Mouse (Mus musculus) layer of hippocampus, postnatal 25 days (tissue): Measurements from ENCODE around the gene Rnf144a. TPM values are rescaled to one million over a fixed set of nuclear protein-coding genes. Genes with fewer than 3 reads are reported as not detected.
"Not testable (repeated sequence)": the region's sequence is repeated elsewhere in the genome, so short reads cannot be mapped to it uniquely, and the experiment has no call there.

Experiments used
- DNase-seq, 2 experiments: peaks; one replicate each; pipeline ENCODE4 v3.0.0; 2022; ENCODE audit warnings: mixed read lengths in 2 of 2, low spot score in 1 of 2; ENCODE audit errors: extremely low spot score in 1 of 2
- total RNA-seq, 2 experiments: library from RNA; stranded (reverse); gene quantifications; 2 replicates each; pipeline ENCODE4 v1.2.3; 2021

Gene Rnf144a
- 10 to 100 TPM; 26.6 to 27.0 TPM for total RNA-seq

- DNase-seq = peak; percentile 99
These were observed at the start of gene Rnf144a for GRCm38 (mm10) chr12:26415104-26415771. Gene Rnf144a, minus strand, starts transcription at chr12:26415254.

GRCm38 (mm10) chr12:26460091-26460490 lies 45.0 kb upstream of the Rnf144a start:
- no peak for DNase-seq

- DNase-seq = no peak
These were observed 41.1 kb upstream of the Rnf144a start, which contains the start of gene Rsad2 for GRCm38 (mm10) chr12:26456028-26456698. Gene Rsad2, minus strand, starts transcription at chr12:26456452.

- DNase-seq = no peak
These were observed 39.6 kb upstream of the Rnf144a start for GRCm38 (mm10) chr12:26454682-26455081.

GRCm38 (mm10) chr12:26452951-26453350 lies 37.9 kb upstream of the Rnf144a start:
- DNase-seq = no peak

GRCm38 (mm10) chr12:26451150-26451549 lies 36.1 kb upstream of the Rnf144a start:
- DNase-seq = no peak

DNA sequence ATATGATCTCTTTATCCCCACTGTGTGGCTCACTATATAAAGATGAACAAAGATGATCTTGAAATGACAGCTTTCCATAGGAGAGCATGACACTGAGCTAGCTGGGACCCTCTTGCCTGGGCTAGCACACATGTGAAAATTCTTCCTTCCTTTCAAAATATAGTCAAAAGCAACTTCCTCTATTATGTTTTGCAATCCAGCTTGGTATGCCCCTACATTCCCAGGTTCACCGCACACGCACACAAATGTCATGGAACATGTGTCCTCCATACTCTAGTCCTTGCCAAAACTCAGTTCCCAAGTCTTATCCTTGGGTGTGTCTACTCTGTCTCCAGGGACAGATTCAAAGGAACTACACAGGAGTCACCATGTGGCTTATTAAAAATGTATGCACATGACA lies 34.4 kb upstream of the Rnf144a start:
- DNase-seq = no peak

DNA sequence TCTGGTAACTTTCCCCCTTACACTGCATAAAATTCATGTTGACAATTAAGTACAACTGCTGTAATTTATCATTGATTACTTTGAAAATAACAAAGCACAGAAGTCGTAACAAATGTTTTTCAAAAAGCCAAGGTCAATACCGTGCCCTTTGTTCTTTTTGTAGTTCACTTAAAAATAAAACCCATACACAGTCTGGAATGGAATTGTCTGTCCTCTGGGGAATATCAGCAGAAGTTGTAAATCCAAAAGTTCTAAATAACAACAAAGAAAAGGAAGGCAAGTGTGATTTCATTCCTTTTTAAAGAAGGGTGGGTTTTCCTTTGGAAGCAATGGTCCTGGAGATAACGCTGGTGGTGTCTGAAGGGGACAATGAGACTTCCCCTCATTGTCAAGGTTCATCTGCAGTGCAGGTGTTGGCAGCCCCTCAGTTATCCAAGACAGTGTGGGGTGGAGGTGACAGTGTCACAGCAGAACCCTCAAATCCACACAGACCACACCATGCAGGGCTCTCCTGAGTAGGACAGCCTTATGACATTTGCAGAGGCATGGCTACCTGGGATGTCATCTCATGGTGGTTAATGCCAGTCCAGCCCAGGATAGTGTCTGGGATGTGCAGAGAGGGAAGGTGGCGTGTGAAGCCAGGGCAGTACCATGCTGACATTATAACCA lies 31.5 kb upstream of the Rnf144a start:
- DNase-seq = no peak

GRCm38 (mm10) chr12:26444511-26444910 lies 29.5 kb upstream of the Rnf144a start:
- DNase-seq = no peak

GRCm38 (mm10) chr12:26444054-26444453 lies 29.0 kb upstream of the Rnf144a start:
- peak; percentile 55 to 89 for DNase-seq

- no peak for DNase-seq
These were observed 24.3 kb upstream of the Rnf144a start for GRCm38 (mm10) chr12:26439366-26439765.

DNA sequence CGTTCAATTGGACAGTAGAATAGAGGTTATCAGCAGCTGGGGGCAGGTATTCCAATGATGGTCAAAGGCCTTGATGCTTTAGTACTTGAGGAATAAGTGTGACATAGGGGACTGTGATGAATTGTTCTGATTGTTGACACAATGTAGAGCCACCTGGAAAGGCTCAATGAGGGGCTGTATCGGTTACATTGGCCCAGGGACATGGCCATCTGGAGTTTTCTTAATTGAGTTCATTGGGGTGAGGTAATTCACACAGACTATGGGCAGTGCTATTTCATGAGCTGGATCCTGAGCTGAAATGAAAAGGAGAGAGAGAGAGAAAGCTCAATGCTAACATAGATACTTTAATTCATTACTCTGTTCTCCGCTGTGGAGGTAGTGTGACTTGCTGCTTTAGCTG lies 22.9 kb upstream of the Rnf144a start:
- DNase-seq = no peak

- DNase-seq = no peak
These were observed 21.3 kb upstream of the Rnf144a start for GRCm38 (mm10) chr12:26436334-26436733.

- DNase-seq = not testable (repeated sequence)
These were observed 13.7 kb upstream of the Rnf144a start for GRCm38 (mm10) chr12:26428771-26429170.

GRCm38 (mm10) chr12:26424841-26425240 lies 9.8 kb upstream of the Rnf144a start:
- no peak for DNase-seq

DNA sequence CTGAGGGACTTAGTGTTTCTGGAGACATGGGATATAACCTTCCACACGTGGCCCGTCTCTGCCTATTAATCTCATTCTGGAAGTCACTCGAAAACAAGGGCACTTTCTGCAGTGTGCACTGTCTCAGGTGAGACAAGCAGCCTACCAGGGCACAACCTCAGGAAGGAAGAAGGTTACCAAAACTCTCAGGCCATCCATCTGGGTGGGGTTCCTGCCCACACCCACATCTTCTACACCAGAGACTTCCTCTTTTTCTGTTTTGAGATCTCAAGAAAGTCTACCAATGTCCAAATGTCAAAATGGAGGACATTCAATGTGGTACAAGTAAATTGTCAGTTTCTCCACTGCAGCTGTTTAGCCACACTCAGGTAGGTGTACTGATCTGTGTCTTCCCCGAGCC lies 3.3 kb upstream of the Rnf144a start:
- no peak for DNase-seq

DNA sequence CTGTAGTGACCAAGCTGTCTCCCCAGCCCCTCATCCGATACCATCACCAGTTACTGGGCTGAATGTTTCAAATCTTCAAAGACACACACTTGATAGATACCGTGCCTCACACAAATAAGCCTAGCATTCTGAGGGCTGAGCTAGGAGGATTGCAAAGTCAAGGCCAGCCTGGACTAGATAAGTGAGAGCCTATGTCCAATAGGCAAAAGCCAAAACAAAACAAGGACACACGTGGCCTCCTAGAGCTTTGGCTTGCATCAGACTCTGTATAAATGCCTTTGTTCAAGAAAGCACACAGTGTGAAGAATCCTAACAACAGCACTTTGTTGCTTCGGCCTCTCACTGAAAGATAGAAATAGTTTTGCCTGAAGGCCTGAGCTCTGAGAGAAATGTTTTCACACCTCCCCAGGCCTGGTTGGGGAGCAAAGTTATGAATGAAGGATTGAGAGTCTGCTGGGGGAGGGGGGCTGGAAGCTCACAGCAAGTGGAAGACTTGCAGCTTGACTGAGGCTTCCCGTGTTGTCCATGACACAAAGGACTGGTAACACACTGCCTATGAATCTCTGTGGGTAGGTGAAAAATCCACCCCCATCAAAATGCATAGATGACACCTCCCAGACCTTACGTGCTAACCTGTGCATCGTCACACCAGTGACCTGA lies 1.7 kb upstream of the Rnf144a start:
- no peak for DNase-seq

GRCm38 (mm10) chr12:26414451-26415103 lies 477 bp downstream of the Rnf144a start:
- peak in 1 of 2 experiments; percentile 39 for DNase-seq

DNA sequence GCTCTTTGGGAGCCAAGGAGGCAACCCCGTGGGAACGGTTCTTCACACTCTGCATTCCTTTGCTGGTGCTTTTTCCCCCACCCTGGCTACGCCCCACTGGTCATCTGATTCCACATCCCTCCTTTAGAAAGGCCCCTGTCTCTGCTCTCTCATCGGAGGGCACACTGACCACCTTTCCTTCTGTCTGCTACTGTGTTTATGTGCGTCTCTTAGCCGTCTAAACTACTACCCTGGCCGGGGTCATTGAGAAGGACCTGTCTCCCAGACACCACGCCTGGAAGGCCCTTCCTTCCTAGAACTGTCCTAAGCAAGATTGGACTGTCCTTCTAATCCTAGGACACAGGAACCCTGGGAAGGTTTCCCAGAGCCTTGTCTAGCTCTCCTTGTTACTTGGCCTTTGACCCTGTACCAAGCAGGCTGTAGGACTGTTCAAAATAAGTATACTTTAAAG lies 1.1 kb downstream of the Rnf144a start:
- no peak for DNase-seq

DNA sequence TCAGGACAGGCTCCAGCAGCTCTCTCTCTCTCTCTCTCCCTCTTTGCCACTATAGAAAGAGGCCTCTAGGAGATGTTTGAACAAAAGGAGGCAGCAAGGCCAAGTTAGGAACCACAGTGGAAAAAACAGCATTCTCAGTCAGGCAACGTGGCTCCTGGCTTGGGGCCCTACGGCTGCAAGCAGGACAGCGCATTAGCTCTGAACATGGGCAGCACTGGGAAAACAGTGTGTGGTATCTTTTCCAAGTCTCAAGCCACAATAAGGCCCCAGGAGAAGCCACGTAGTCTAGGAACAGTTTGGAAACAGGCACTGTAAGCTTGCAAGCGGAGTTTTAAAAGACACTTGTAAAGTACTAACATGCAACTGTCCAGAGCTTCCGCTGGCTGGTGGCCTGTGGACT lies 2.3 kb downstream of the Rnf144a start:
- no peak for DNase-seq
